Mouse (Mus musculus): ENCODE measurements at regions not wholly inside any gene's neighbourhood (a gene's known extent, or its start where the extent isn't known, plus 50 kb on each side); places are given as distances from the start of the nearest gene placed in this dataset.

DNA sequence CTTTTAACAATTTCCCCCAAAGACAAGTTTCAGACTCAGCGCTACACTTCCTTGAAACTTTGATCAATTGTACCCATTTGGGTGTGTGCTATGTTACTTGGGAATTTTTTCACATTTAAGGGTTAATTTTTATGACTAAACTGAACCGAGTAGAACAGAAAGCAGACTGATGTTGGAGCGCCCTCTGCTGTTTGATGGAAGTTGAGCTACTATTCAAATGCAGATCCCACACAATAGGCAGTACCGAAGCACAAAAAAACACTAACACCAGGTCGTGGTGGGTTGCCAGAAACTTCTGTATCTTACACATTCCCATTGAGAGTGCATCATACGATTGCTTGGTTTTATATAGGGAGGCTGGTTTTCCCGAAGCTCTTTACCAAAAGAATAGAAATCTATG is 118.6 kb upstream of the Gnaz start:
- TF ChIP-seq EP300 (IDR thresholded peaks at IDR 0.05; ENCODE audit: low read depth) (no peak), CTCF (IDR thresholded peaks at IDR 0.05; ENCODE audit: low read depth) (peak; percentile 74)
